Comparison of ENCODE assay signal across 39 mouse cellular contexts in the genomic region with DNA sequence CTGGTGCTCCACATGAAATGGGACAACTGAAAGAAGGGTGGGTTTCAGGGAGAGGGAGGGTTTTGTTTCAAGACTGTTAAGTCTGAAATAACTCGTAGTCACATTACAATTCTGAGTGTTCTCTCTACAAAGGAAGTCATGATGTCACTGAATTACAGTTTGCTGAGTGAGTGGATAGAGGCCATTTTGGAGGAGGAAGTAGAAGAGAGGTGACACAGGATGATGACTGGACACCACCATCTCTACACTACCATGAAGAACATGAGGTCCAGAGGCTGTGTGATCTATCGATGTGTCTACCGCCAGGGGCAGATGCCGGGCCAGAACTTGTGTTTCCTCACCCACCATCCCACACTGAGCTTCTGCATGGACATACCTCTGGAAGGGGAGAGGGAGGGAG. TPM values are rescaled to one million over a fixed set of nuclear protein-coding genes. Genes with fewer than 3 reads are reported as not detected.
"Had no signal": no experiment of that assay in that cellular context is flagged by ENCODE, and none has a peak within 500 bp of the region (broad histone marks: within the 10 kb centered on the region; RNA-seq: fewer than 3 reads in every experiment).

No protein-coding gene starts in this region.

- DNase-seq: cerebellum, adult 18-20 months; cerebellum, adult 2 months; cerebellum, adult 8-10 months; cerebellum, adult 9-10 months; cerebellum, adult 9-11 months; cerebellum, postnatal 10 days; cerebellum, postnatal 14 days; cerebellum, postnatal 25 days; cerebellum, postnatal 36 days; forebrain, postnatal 0 days; gastrocnemius, adult 2 months; gastrocnemius, postnatal 10 days; gastrocnemius, postnatal 14 days; gastrocnemius, postnatal 25 days; gastrocnemius, postnatal 36 days; heart, adult 11 months; heart, adult 18-20 months; heart, adult 2 months had no signal

- H3K4me1 ChIP-seq: embryonic facial prominence, embryonic 10.5 days; embryonic facial prominence, embryonic 12.5 days; embryonic facial prominence, embryonic 13.5 days; embryonic facial prominence, embryonic 15.5 days; forebrain, embryonic 10.5 days; forebrain, embryonic 12.5 days; forebrain, embryonic 13.5 days; forebrain, embryonic 15.5 days had no signal

- H3K27ac ChIP-seq: embryonic facial prominence, embryonic 10.5 days; embryonic facial prominence, embryonic 12.5 days; embryonic facial prominence, embryonic 13.5 days; embryonic facial prominence, embryonic 15.5 days; forebrain, embryonic 10.5 days; forebrain, embryonic 12.5 days; forebrain, embryonic 13.5 days; forebrain, embryonic 15.5 days; gastrocnemius, adult 2 months; heart, adult 2 months had no signal

- H3K36me3 ChIP-seq: embryonic facial prominence, embryonic 10.5 days; embryonic facial prominence, embryonic 12.5 days; embryonic facial prominence, embryonic 13.5 days; embryonic facial prominence, embryonic 15.5 days; forebrain, embryonic 10.5 days; forebrain, embryonic 12.5 days; forebrain, embryonic 15.5 days had no signal

- H3K4me3 ChIP-seq: embryonic facial prominence, embryonic 10.5 days; embryonic facial prominence, embryonic 12.5 days; embryonic facial prominence, embryonic 13.5 days; embryonic facial prominence, embryonic 15.5 days; erythroblast, embryonic 14.5 days; forebrain, embryonic 10.5 days; forebrain, embryonic 12.5 days; forebrain, embryonic 13.5 days; forebrain, embryonic 15.5 days; gastrocnemius, adult 2 months; heart, adult 2 months had no signal

- H3K27me3 ChIP-seq: embryonic facial prominence, embryonic 12.5 days; embryonic facial prominence, embryonic 13.5 days; embryonic facial prominence, embryonic 15.5 days; forebrain, embryonic 12.5 days; forebrain, embryonic 13.5 days; forebrain, embryonic 15.5 days had no signal

- H3K4me2 ChIP-seq: embryonic facial prominence, embryonic 12.5 days; embryonic facial prominence, embryonic 13.5 days; embryonic facial prominence, embryonic 15.5 days; forebrain, embryonic 12.5 days; forebrain, embryonic 13.5 days; forebrain, embryonic 15.5 days had no signal

- ATAC-seq: forebrain, embryonic 13.5 days; forebrain, embryonic 14.5 days; forebrain, embryonic 15.5 days; forebrain, embryonic 16.5 days; forebrain, postnatal 0 days had no signal

- H3K9me3 ChIP-seq: embryonic facial prominence, embryonic 10.5 days; embryonic facial prominence, embryonic 12.5 days; embryonic facial prominence, embryonic 13.5 days; embryonic facial prominence, embryonic 15.5 days; forebrain, embryonic 10.5 days; forebrain, embryonic 12.5 days; forebrain, embryonic 13.5 days; forebrain, embryonic 15.5 days had no signal

- H3K9ac ChIP-seq: embryonic facial prominence, embryonic 12.5 days; embryonic facial prominence, embryonic 13.5 days; embryonic facial prominence, embryonic 15.5 days; forebrain, embryonic 12.5 days; forebrain, embryonic 13.5 days; forebrain, embryonic 15.5 days; forebrain, postnatal 0 days had no signal

RNA-seq across cellular contexts. Expression of gene 4930432M17Rik, which starts 13.6 kb away (rescaled TPM):
- total RNA-seq: common myeloid progenitor, adult 5-6 weeks; forebrain, postnatal 0 days; gastrocnemius, adult 18-20 months; gastrocnemius, adult 2 months; gastrocnemius, adult 8-10 months; gastrocnemius, postnatal 10 days; gastrocnemius, postnatal 14 days; gastrocnemius, postnatal 25 days; gastrocnemius, postnatal 36 days; gastrocnemius, postnatal 4 days; heart, adult 18-20 months; heart, adult 2 months had no signal
- polyA plus RNA-seq: cerebellum, adult 2 months; cortical plate, adult 2 months; embryonic facial prominence, embryonic 10.5 days; embryonic facial prominence, embryonic 11.5 days; embryonic facial prominence, embryonic 12.5 days; embryonic facial prominence, embryonic 13.5 days; embryonic facial prominence, embryonic 14.5 days; embryonic facial prominence, embryonic 15.5 days; erythroblast, embryonic 14.5 days; forebrain, embryonic 10.5 days; forebrain, embryonic 11.5 days; forebrain, embryonic 12.5 days; forebrain, embryonic 13.5 days; forebrain, embryonic 14.5 days; forebrain, embryonic 15.5 days; forebrain, embryonic 16.5 days; forebrain, postnatal 0 days; frontal cortex, adult 2 months; gonadal fat pad, adult 2 months; heart, adult 2 months had no signal
